Mouse (Mus musculus) thymus, adult 2 months (tissue): Measurements from ENCODE around the gene Olfr1338. TPM values are rescaled to one million over a fixed set of nuclear protein-coding genes. Genes with fewer than 3 reads are reported as not detected.
"Not testable (repeated sequence)": the region's sequence is repeated elsewhere in the genome, so short reads cannot be mapped to it uniquely, and the experiment has no call there.

Experiments used
- DNase-seq: peaks from one replicate; pipeline ENCODE4 v3.0.0; 2021
- H3K27ac ChIP-seq: fragments of 200-500 bp; 2 replicates; pipeline ENCODE4 v1.5.1; 2012; ENCODE audit warnings: low read length, control low read depth; ENCODE audit not compliant: control insufficient read depth, insufficient read depth
- H3K27me3 ChIP-seq: fragments of 200-500 bp; 2 replicates; pipeline ENCODE4 v1.6.1; 2012; ENCODE audit warnings: mild to moderate bottlenecking, low read length, moderate library complexity, mixed read lengths; ENCODE audit not compliant: control insufficient read depth, insufficient read depth
- H3K36me3 ChIP-seq: fragments of 200-500 bp; 2 replicates; pipeline ENCODE4 v1.6.1; 2012; ENCODE audit warnings: mild to moderate bottlenecking, low read length, moderate library complexity; ENCODE audit not compliant: control insufficient read depth, insufficient read depth
- H3K4me1 ChIP-seq: fragments of 200-500 bp; replicated peaks from 2 replicates; pipeline ENCODE4 v1.6.1; 2012; ENCODE audit warnings: low read length; ENCODE audit not compliant: control insufficient read depth, insufficient read depth
- H3K4me3 ChIP-seq: fragments of 200-500 bp; 2 replicates; pipeline ENCODE4 v1.5.1; 2012; ENCODE audit warnings: mild to moderate bottlenecking, low read length, control low read depth, moderate library complexity; ENCODE audit not compliant: control insufficient read depth, insufficient read depth
- CTCF ChIP-seq: fragments of 200-500 bp; IDR thresholded peaks from 2 replicates; pipeline ENCODE4 v1.5.1; 2012; ENCODE audit warnings: mild to moderate bottlenecking, control low read depth, low read length, moderate library complexity, borderline replicate concordance; ENCODE audit not compliant: control insufficient read depth, poor library complexity, insufficient read depth; ENCODE audit errors: extremely low read depth
- POLR2A ChIP-seq: fragments of 200-500 bp; IDR thresholded peaks from 2 replicates; pipeline ENCODE4 v1.6.1; 2012; ENCODE audit warnings: mild to moderate bottlenecking, low read length, control low read depth, moderate library complexity; ENCODE audit not compliant: control insufficient read depth, poor library complexity, insufficient read depth; ENCODE audit errors: extremely low read depth
- WGBS: fragments of 180-500 bp; shearing (Covaris S2); methylation state at CpG from one replicate; pipeline ENCODE4 v1.1.7; 2018; 5-methylcytosine and 5-hydroxymethylcytosine counted together
- polyA plus RNA-seq: library from polyadenylated mRNA; depleted of rRNA; stranded (reverse); fragments of >200 nt; gene quantifications from 2 replicates; pipeline ENCODE4 v1.2.3, GENCODE M21; 2012; rRNA removed

Olfr1338 gene
- polyA plus RNA-seq: not detected in 2 replicates

DNA sequence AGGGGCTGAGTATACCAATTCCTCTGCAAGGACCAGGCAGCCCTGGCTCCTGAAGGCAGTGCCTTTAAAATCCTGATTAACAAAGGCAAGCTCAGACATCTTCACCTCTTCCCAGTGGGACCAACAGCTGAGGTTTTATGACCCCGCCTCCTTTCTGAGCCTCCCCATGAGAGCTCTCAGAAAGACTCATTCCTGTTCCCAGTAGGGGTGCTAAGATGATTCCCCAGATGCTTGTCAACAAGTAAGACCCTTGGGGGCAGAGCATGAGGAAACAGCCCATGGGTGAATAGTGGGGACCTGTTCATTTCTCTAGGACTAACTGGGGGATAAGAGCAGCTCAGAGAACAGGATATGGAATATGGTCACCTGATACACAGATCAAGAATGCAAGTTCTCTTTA, at the start of gene Olfr1338:
Olfr1338 (minus strand) TSS at position 101 of the 400 bp plus-strand sequence.
- DNase-seq: no peak
- WGBS: 86% methylated on average over 1 of the region's 1 CpGs
- Histone ChIP-seq H3K27me3 (no peaks in the 10 kb centered on the region), H3K4me3 (no peak within 1 kb of the TSS), H3K27ac (no peak within 1 kb of the TSS), H3K36me3 (no peaks in the 10 kb centered on the region), H3K4me1 (no peaks in the 10 kb centered on the region)
- TF ChIP-seq POLR2A (no peak), CTCF (no peak)

DNA sequence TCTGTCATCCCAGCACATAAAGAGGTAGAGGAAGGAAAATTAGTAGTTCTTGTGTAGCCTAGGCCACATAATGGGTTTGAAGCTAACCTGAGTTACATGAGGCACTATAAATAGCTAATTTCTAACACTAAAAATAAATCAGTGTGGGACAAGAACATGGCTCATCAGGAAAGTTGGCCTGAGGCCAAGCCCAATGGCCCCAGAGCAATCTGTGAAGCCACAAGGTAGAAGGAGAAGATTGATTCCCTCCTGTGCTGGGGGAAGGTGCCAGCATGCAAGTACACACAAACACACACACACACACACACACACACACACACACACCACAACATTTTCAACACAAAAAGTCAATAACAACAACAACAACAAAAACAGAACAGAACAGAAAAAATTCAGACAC, 34.3 kb upstream of the Olfr1338 start:
- not testable (repeated sequence) for H3K36me3 ChIP-seq, H3K27ac ChIP-seq, DNase-seq, H3K4me1 ChIP-seq, H3K4me3 ChIP-seq, H3K27me3 ChIP-seq

DNA sequence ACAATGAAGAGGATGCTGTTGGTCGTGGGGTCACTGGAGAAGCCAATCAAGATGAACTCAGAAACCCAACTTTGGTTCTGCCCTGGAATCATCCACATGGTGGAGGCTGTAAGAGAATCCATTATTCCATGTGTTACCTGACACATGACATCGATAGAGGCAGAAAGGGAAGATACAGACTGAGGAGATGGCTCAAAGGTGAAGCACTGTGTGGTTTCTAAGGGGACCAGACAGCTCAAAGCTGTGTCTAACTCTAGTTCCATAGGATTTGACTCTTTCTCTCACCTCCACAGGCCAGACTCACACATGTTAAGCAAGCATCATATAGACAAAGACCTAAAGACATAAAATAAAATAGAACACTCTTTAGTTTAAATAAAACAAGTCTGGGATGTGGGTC, 23.9 kb upstream of the Olfr1338 start, which contains the start of gene Olfr1337:
Olfr1337 (minus strand) TSS at position 101 of the 400 bp plus-strand sequence.
- no peak within 1 kb of the TSS for H3K4me3 ChIP-seq
- WGBS: 78% methylated on average over 2 of the region's 2 CpGs
- no peaks in the 10 kb centered on the region for H3K36me3 ChIP-seq
- no peak for DNase-seq
- H3K4me1 ChIP-seq: no peaks in the 10 kb centered on the region
- no peak for TF ChIP-seq CTCF
- H3K27ac ChIP-seq: no peak within 1 kb of the TSS
- no peaks in the 10 kb centered on the region for H3K27me3 ChIP-seq

DNA sequence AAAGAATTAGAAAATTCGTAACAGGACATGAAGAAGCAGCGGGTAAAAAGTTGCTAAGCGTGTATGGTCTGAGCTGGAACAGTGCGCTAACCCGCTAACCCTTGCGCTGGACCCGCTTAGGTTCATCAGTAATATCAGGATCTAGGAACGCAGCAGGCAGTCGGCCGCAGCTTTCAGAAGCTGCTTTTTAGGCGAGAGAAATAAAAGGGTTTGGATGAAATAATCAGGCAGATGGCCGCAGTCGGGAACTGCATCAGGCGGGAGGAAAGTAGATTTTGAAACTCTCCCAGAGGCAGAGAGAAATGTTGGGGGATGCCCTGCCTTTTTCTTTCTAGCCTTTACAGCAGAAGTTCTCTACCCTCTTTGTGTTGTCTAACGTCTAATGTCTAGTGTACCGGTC, 16.7 kb downstream of the Olfr1338 start:
- DNase-seq: no peak
- Histone ChIP-seq H3K36me3 (no peaks in the 10 kb centered on the region), H3K4me3 (no peak overlapping the region), H3K27ac (no peak overlapping the region), H3K27me3 (no peaks in the 10 kb centered on the region), H3K4me1 (no peaks in the 10 kb centered on the region)
- TF ChIP-seq CTCF (no peak), POLR2A (no peak)
- 24% methylated on average over 16 of the region's 16 CpGs for WGBS

DNA sequence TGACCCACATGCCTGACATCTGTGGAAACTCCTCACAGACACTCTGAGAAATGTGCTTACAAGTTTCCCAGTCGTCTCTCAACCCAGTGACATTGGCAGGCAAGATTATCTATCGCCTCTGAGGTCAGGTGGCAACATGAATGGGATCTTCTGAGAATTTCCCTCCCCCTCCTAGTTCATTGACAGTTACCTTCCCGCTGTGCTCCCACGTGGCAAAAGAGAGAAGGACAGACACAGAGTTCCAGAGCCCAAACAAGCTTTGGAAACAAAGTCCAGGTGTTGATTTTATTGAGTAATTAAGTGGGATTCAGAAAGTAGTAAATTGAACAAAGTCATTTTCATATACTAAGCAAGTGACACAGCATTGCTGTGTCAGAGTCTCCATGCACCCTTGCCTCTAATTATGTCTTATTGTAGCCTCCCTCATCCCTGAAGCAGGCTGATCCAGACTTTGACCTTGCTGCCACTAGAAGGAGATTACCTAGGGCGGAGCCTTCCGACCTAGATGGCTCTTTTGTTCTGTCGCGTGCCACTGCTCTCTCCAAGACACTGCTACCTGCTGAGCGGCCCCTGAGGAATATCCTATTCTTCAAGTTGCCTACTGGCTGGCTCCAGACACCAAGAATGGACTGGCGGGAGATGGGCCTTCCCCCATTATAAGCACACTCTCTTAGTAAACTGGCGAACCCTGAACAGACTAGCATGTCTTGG, 17.4 kb downstream of the Olfr1338 start:
- no peak for DNase-seq
- Histone ChIP-seq H3K27ac (no peak overlapping the region), H3K4me3 (no peak overlapping the region), H3K36me3 (no peaks in the 10 kb centered on the region), H3K4me1 (no peaks in the 10 kb centered on the region), H3K27me3 (no peaks in the 10 kb centered on the region)
- TF ChIP-seq POLR2A (no peak), CTCF (no peak)
- WGBS: 23% methylated on average over 11 of the region's 11 CpGs

DNA sequence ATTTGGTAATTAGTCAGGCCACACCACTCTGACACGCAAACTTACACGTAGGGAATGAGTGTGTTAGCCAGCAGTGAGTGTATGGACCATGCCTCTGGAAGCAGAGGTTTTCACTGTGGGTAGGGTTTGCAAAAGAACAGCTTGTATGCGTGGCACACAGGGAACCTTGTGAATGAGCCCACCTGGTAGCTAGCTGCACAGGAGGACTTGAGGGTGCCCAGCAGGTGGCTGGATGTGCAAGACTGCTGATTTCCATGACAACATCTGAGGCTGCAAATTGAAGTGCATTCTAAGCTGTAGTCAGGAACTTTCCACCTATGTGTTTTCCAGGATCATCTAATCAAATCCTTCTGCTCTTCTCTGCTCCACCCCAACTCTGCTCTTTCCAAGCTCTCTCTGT, 19.0 kb downstream of the Olfr1338 start:
- TF ChIP-seq CTCF (no peak), POLR2A (no peak)

DNA sequence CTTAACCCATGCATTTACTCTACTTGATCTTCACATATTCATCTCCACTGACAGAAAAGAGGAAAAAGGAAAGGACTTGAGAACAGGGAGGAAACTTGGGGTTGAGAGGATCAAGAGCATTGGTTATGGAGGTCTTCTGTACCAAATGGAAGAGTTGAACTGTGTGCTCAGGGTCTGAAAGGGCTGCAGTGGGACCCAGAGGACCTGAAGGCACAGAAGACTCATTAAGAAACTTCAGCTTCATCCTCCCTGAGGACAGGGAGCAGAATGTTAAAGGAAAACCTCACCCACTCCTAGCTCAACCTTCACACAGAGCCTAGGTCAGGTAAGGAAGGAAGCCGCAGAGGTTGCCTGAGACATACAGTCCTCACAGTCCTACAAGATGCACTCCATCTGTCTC, 26.7 kb downstream of the Olfr1338 start, which contains the start of gene Olfr1339:
Olfr1339 (plus strand) TSS at position 301 of the 400 bp plus-strand sequence.
- no peak for TF ChIP-seq POLR2A
- no peak for TF ChIP-seq CTCF
- DNase-seq: no peak
- H3K4me1 ChIP-seq: no peaks in the 10 kb centered on the region
- H3K4me3 ChIP-seq: no peak within 1 kb of the TSS
- 100% methylated on average over 1 of the region's 1 CpGs for WGBS
- H3K36me3 ChIP-seq: no peaks in the 10 kb centered on the region
- H3K27ac ChIP-seq: no peak within 1 kb of the TSS
- H3K27me3 ChIP-seq: no peaks in the 10 kb centered on the region

More for the DNA sequence above, 19.0 kb downstream of the Olfr1338 start:
- no peaks in the 10 kb centered on the region for H3K4me1 ChIP-seq
- no peak overlapping the region for H3K27ac ChIP-seq
- DNase-seq: no peak
- H3K36me3 ChIP-seq: no peaks in the 10 kb centered on the region
- no peaks in the 10 kb centered on the region for H3K27me3 ChIP-seq
- H3K4me3 ChIP-seq: no peak overlapping the region
- 78% methylated on average over 3 of the region's 3 CpGs for WGBS
